ENCODE assay signal across 8 mouse cellular contexts in the genomic region with DNA sequence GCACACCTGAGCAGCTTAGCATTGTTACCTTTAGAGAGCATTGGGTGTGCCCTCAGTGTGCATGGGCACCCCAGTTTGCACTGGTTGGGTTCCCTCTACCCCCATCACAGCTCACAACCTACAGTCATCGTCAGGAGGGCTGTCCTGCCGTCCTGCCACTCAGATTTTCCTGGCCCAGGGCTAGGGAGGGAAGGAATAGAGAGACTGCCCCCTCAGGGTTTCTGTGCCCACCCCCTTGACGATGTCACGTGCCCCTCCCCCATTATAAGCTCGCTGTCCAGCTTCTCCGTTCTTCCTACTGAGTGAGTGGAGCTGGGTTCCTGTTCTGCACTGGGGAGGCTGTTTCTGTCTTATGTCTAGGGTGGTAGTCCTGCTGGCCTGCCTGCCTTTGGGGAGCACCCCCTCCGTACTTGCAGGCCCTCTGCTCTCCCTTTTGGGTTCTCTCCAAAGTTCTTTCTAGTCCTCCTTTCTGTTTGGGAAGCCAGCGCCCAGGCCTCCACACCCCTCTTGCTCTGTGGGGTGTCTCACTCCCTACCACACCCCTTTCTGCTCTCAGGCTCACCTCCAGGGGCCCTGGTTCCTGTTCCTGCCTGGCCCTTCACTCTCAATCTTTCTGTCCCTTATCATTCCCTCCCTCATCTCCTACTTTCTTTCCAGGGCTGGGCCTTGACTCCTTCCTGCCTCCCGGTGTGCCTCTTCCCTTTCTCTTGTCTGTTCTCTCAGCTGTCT. TPM values are rescaled to one million over a fixed set of nuclear protein-coding genes. Genes with fewer than 3 reads are reported as not detected.
DNase-seq lines count a peak whose midpoint lies in the region; ATAC-seq and TF ChIP-seq lines count a peak whose summit lies in the region.

No protein-coding gene starts in this region.

- no peaks in the 10 kb centered on the region for H3K27me3 ChIP-seq in heart, embryonic 14.5 days (ENCODE audit: control insufficient read depth, insufficient read depth, low read length)
- H3K27me3 ChIP-seq in hindbrain, embryonic 16.5 days (replicated peaks; ENCODE audit: control insufficient read depth, insufficient read depth, low read length) = peaks cover 3% of the 10 kb centered on the region; the same call in 1 of the 2 replicates
- no peaks in the 10 kb centered on the region for H3K27me3 ChIP-seq in midbrain, embryonic 14.5 days (ENCODE audit: control insufficient read depth, insufficient read depth, low read length)

- no peak for TF ChIP-seq CTCF in bone marrow macrophage, adult 2 months (IDR thresholded peaks at IDR 0.05; ENCODE audit: low read depth, low read length)

- no peak overlapping the region for H3K27ac ChIP-seq in heart, embryonic 14.5 days (replicated peaks in 1 of 2; ENCODE audit: control insufficient read depth in 1 of 2, insufficient read depth in 1 of 2, low read depth in 2 of 2, low read length in 2 of 2)
- H3K27ac ChIP-seq in bone marrow macrophage, adult 2 months (ENCODE audit: insufficient read depth, low read depth, low read length) = peak overlapping the region; percentile 40
- no peak overlapping the region for H3K27ac ChIP-seq in hindbrain, embryonic 16.5 days (ENCODE audit: low read depth, low read length)
- no peak overlapping the region for H3K27ac ChIP-seq in midbrain, embryonic 14.5 days (replicated peaks; ENCODE audit: low read depth, low read length)

- H3K9ac ChIP-seq in heart, embryonic 14.5 days (ENCODE audit: low read length) = peak overlapping the region; percentile 85
- H3K9ac ChIP-seq in hindbrain, embryonic 16.5 days (ENCODE audit: low read depth, low read length) = peak overlapping the region; percentile 56; the same call in 1 of the 2 replicates
- H3K9ac ChIP-seq in midbrain, embryonic 14.5 days (replicated peaks; ENCODE audit: low read length) = no peak overlapping the region

- TF ChIP-seq POLR2A in bone marrow macrophage, adult 2 months (IDR thresholded peaks at IDR 0.05; ENCODE audit: borderline replicate concordance, low read depth, low read length) = no peak

- no peak for ATAC-seq in heart, embryonic 14.5 days (ENCODE audit: insufficient number of reproducible peaks, insufficient read depth, low FRiP score, low read depth)
- ATAC-seq in hindbrain, embryonic 16.5 days = no peak
- ATAC-seq in midbrain, embryonic 14.5 days (ENCODE audit: low FRiP score, low TSS enrichment) = no peak

- 27% methylated on average over 9 of the region's 9 CpGs for WGBS in heart, embryonic 14.5 days
- WGBS in hindbrain, embryonic 16.5 days = 13% methylated on average over 9 of the region's 9 CpGs
- WGBS in midbrain, embryonic 14.5 days = 10% methylated on average over 9 of the region's 9 CpGs

- H3K4me3 ChIP-seq in heart, embryonic 14.5 days (ENCODE audit: control insufficient read depth in 1 of 2, insufficient read depth in 1 of 2, low read depth in 1 of 2, low read length in 2 of 2) = peak overlapping the region; percentile 72 to 78
- H3K4me3 ChIP-seq in bone marrow macrophage, adult 2 months (ENCODE audit: insufficient read depth, low read length) = peak overlapping the region; percentile 76
- H3K4me3 ChIP-seq in hindbrain, embryonic 16.5 days (ENCODE audit: low read length) = 0 out of 2 replicates have a peak overlapping the region, but pooled peaks have one; percentile 68
- H3K4me3 ChIP-seq in midbrain, embryonic 14.5 days (replicated peaks; ENCODE audit: low read depth, low read length) = peak overlapping the region; percentile 44; the same call in 1 of the 2 replicates

- no peak for DNase-seq in heart, postnatal 4 days
- no peak for DNase-seq in midbrain, embryonic 14.5 days
- no peak for DNase-seq in right cerebral cortex, postnatal 36 days (ENCODE audit: low spot score in 2 of 2)
- no peak for DNase-seq in layer of hippocampus, adult 11-12 months (ENCODE audit: low spot score)
- no peak for DNase-seq in adrenal gland, adult (ENCODE audit: inconsistent age in 2 of 2, low spot score in 1 of 2)

- peaks cover 36 to 49% of the 10 kb centered on the region in 2 experiments for H3K4me1 ChIP-seq in heart, embryonic 14.5 days (ENCODE audit: control insufficient read depth in 2 of 2, insufficient read depth in 2 of 2, low read length in 2 of 2)
- peaks cover 13% of the 10 kb centered on the region for H3K4me1 ChIP-seq in bone marrow macrophage, adult 2 months (ENCODE audit: control insufficient read depth, insufficient read depth, low read length)
- H3K4me1 ChIP-seq in hindbrain, embryonic 16.5 days (ENCODE audit: control insufficient read depth, insufficient read depth, low read depth, low read length) = peaks cover 37% of the 10 kb centered on the region
- H3K4me1 ChIP-seq in midbrain, embryonic 14.5 days (ENCODE audit: control insufficient read depth, insufficient read depth, low read length) = peaks cover 40% of the 10 kb centered on the region

- no peaks in the 10 kb centered on the region for H3K9me3 ChIP-seq in heart, embryonic 14.5 days (ENCODE audit: control insufficient read depth, low read length)
- no peaks in the 10 kb centered on the region for H3K9me3 ChIP-seq in hindbrain, embryonic 16.5 days (ENCODE audit: control insufficient read depth, low read length)
- H3K9me3 ChIP-seq in midbrain, embryonic 14.5 days (ENCODE audit: control insufficient read depth, low read length) = no peaks in the 10 kb centered on the region

- H3K36me3 ChIP-seq in heart, embryonic 14.5 days (ENCODE audit: control insufficient read depth, insufficient read depth, low read length) = peaks cover 26% of the 10 kb centered on the region
- H3K36me3 ChIP-seq in hindbrain, embryonic 16.5 days (ENCODE audit: control insufficient read depth, insufficient read depth, low read length) = 0 out of 2 replicates have a peak, but pooled peaks cover 5% of the 10 kb centered on the region
- H3K36me3 ChIP-seq in midbrain, embryonic 14.5 days (ENCODE audit: control insufficient read depth, insufficient read depth, low read length) = peaks cover 19% of the 10 kb centered on the region

- peak overlapping the region; percentile 94 for H3K4me2 ChIP-seq in heart, embryonic 14.5 days (ENCODE audit: low read length)
- peak overlapping the region; percentile 69 for H3K4me2 ChIP-seq in hindbrain, embryonic 16.5 days (ENCODE audit: low read length)
- H3K4me2 ChIP-seq in midbrain, embryonic 14.5 days (ENCODE audit: low read length) = peak overlapping the region; percentile 96

RNA-seq across cellular contexts. Expression of gene Slc4a2, which starts 3.1 kb away (rescaled TPM):
- polyA plus RNA-seq in heart, embryonic 14.5 days (2014; fragmentation: Nextera tagmentation; extraction: Ambion mirVana) = 18.7 and 20.4 TPM in 2 replicates
- 10 to 100 TPM; 63.2 to 65.7 TPM for total RNA-seq in heart, postnatal 4 days (2021)
- 41.8 and 45.1 TPM in 2 replicates for polyA plus RNA-seq in bone marrow macrophage, adult 2 months (2012; ENCODE audit: insufficient read depth, insufficient read length, missing spikeins)
- 29.0 and 29.8 TPM in 2 replicates for polyA plus RNA-seq in hindbrain, embryonic 16.5 days (2015; fragmentation: Nextera tagmentation; extraction: Ambion mirVana)
- polyA plus RNA-seq in midbrain, embryonic 14.5 days (2014; fragmentation: Nextera tagmentation; extraction: Ambion mirVana) = 14.8 TPM in 2 replicates

RNA-seq across cellular contexts. Expression of gene Cdk5, which starts 3.4 kb away (rescaled TPM):
- polyA plus RNA-seq in heart, embryonic 14.5 days (2014; fragmentation: Nextera tagmentation; extraction: Ambion mirVana) = 28.6 and 31.0 TPM in 2 replicates
- 10 to 100 TPM; 22.4 to 26.1 TPM for total RNA-seq in heart, postnatal 4 days (2021)
- polyA plus RNA-seq in bone marrow macrophage, adult 2 months (2012; ENCODE audit: insufficient read depth, insufficient read length, missing spikeins) = 55.5 and 59.9 TPM in 2 replicates
- polyA plus RNA-seq in hindbrain, embryonic 16.5 days (2015; fragmentation: Nextera tagmentation; extraction: Ambion mirVana) = 139 and 140 TPM in 2 replicates
- 110 and 136 TPM in 2 replicates for polyA plus RNA-seq in midbrain, embryonic 14.5 days (2014; fragmentation: Nextera tagmentation; extraction: Ambion mirVana)

RNA-seq across cellular contexts. Expression of gene Asic3, which starts 13.5 kb away (rescaled TPM):
- 0.12 TPM in 1 of 2 replicates, not detected in the other for polyA plus RNA-seq in heart, embryonic 14.5 days (2014; fragmentation: Nextera tagmentation; extraction: Ambion mirVana)
- under 1 TPM in 1 of 2 experiments, not detected in 1; 0.19 TPM for total RNA-seq in heart, postnatal 4 days (2021)
- not detected in 2 replicates for polyA plus RNA-seq in bone marrow macrophage, adult 2 months (2012; ENCODE audit: insufficient read depth, insufficient read length, missing spikeins)
- polyA plus RNA-seq in hindbrain, embryonic 16.5 days (2015; fragmentation: Nextera tagmentation; extraction: Ambion mirVana) = 0.85 and 1.0 TPM in 2 replicates
- polyA plus RNA-seq in midbrain, embryonic 14.5 days (2014; fragmentation: Nextera tagmentation; extraction: Ambion mirVana) = not detected in 2 replicates

RNA-seq across cellular contexts. Expression of gene Fastk, which starts 18.4 kb away (rescaled TPM):
- 157 and 181 TPM in 2 replicates for polyA plus RNA-seq in heart, embryonic 14.5 days (2014; fragmentation: Nextera tagmentation; extraction: Ambion mirVana)
- 100 to 1,000 TPM; 194 to 206 TPM for total RNA-seq in heart, postnatal 4 days (2021)
- 46.3 and 49.0 TPM in 2 replicates for polyA plus RNA-seq in bone marrow macrophage, adult 2 months (2012; ENCODE audit: insufficient read depth, insufficient read length, missing spikeins)
- 106 and 107 TPM in 2 replicates for polyA plus RNA-seq in hindbrain, embryonic 16.5 days (2015; fragmentation: Nextera tagmentation; extraction: Ambion mirVana)
- polyA plus RNA-seq in midbrain, embryonic 14.5 days (2014; fragmentation: Nextera tagmentation; extraction: Ambion mirVana) = 91.8 and 105 TPM in 2 replicates

RNA-seq across cellular contexts. Expression of gene Tmub1, which starts 20.9 kb away (rescaled TPM):
- 18.3 and 20.5 TPM in 2 replicates for polyA plus RNA-seq in heart, embryonic 14.5 days (2014; fragmentation: Nextera tagmentation; extraction: Ambion mirVana)
- total RNA-seq in heart, postnatal 4 days (2021) = 1 to 10 TPM; 8.5 to 8.7 TPM
- 7.9 and 12.7 TPM in 2 replicates for polyA plus RNA-seq in bone marrow macrophage, adult 2 months (2012; ENCODE audit: insufficient read depth, insufficient read length, missing spikeins)
- polyA plus RNA-seq in hindbrain, embryonic 16.5 days (2015; fragmentation: Nextera tagmentation; extraction: Ambion mirVana) = 61.7 and 63.1 TPM in 2 replicates
- 51.0 and 64.1 TPM in 2 replicates for polyA plus RNA-seq in midbrain, embryonic 14.5 days (2014; fragmentation: Nextera tagmentation; extraction: Ambion mirVana)
